Mouse (Mus musculus) urinary bladder, adult 2 months (tissue): ENCODE measurements around the gene Upp2. TPM values are rescaled to one million over a fixed set of nuclear protein-coding genes. Genes with fewer than 3 reads are reported as not detected.

ENCODE experiments used
- DNase-seq: peaks from one replicate; pipeline ENCODE4 v3.0.0; 2022; ENCODE audit warnings: low spot score
- polyA plus RNA-seq: library from polyadenylated mRNA; depleted of rRNA; stranded (reverse); fragments of >200 nt; gene quantifications from 2 replicates; pipeline ENCODE4 v1.2.3, GENCODE M21; 2012

The Upp2 gene
- polyA plus RNA-seq, 1 experiment: 14.9 TPM

DNA sequence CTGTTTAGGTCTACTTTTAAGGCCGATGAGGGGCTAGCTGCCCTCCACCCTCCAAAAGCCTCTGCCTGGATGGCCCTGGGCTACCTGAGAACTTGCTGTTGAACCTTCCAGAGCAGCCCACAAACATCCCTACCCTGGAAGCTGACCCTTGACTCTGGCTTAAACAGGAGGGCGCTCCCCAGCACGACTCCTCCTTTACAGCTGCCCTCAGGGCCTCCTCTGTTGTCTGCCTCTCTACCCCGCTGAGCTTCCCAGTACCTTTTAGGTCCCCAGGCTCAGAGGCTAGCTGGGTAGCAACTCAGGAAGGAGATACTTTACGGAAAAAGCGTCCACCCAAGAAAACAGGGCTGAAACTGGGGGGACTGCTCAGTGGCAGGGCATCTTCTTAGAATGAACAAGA, 15.2 kb upstream of the Upp2 start:
- DNase-seq: no peak

DNA sequence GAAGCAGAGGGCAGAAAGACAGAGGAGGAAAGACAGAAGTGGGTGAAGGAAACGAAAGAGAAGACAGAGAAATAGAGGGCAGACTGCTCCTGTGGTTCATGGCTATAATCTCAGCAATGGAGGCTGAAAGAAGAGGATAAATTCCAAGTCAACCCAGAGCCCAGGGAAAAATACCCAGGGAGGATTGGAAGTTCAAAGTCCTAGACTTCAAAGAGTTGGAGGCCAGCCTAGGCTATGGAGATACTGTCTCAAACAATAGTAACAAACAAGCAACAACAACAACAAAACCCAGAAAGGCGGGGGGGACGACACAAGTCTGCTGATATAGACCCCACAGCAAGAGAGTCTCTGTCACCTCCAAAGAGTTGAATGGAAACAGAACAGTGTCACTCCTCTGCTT, 14.8 kb upstream of the Upp2 start:
- no peak for DNase-seq

DNA sequence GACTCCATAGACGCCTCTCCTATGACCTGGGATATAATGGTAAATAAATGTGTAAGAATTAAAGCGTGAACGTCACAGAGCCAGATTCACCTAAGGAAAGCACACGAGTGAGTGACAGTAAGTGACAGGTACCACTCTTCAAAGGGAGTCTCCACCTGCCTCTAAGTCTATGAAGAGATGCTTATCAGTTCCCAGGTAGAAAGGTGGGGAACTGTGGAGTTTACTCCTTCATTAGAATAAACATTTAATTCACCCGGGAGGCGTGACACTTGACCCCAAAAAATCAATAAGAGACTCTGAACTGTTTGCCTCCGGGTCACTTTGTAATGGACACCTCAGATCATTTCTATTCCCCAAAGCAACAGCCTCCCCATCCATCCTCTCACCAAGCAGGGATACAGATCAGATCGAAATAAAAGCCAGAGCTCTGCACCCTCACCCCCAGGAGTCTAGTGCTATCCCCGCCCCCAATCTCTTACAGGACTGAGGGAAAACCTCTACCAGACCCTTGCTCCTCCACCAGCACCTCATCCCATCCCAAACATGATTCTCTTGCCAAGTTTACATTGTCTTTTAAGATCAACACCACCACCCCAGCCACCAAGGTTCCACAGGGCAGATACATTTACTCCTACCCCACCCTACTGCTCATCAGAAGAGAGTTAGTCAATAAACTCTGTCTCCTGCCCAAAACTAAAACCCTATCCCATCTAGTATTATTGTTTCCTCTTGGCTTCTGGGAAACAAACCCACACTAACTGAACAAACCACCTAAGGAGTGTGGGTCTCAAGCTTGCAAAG, 9.9 kb upstream of the Upp2 start:
- no peak for DNase-seq

DNA sequence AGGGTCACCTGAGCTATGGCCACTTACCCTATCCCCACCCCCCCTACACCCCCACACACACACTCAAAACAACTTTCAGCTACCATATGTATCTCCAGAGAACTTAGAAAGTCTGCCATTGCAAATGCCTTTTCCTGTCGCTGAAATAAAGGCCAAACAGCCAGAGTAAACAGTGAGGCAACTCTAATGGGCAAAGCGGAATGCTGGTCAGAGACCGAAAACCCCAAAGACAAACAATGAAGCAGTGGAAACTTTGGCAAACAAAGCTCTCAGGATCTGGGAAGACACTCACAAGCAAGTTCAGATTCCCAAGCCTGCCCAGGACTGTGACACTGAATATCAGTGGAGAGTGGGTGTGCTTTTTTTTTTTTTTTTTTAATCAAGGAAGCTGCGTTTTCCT, 5.0 kb upstream of the Upp2 start:
- no peak for DNase-seq

DNA sequence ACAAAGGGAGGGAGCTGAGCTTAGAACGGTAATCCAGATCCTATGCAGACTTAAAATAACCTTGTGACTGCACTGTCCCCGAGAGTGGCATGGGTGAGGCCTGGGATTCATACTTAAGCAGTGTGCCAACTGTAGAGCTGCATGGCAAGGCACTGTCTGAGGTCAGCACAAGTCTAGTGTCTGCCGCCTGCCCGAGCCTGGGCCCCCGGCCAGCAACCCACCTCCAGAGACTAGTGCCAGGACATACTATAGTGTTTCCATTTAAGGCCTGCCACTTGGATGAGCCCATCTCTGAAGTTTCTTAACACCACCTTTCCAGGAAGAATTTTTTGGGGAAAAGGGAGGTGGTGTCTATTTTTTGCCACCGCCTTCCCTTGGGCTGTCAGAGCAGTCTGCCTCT, 1.8 kb upstream of the Upp2 start:
- no peak for DNase-seq

DNA sequence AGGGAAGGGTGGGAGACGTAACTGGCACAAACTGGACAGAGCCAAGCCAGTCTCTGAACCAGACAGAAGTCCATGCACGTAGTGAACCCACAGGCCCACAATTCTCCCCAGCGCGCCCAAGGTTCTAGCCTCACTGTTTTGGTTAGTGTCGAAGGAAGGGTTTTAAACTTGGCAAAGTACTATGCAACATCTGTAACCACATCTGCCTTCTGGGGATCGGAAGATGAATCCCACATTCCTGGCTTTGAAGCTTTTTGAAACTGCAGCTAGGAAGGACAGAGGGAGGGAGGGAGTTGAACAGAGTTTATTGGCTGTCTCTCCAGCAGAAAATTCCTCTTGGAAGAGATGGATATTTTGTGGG, 1.1 kb upstream of the Upp2 start:
- DNase-seq: no peak

DNA sequence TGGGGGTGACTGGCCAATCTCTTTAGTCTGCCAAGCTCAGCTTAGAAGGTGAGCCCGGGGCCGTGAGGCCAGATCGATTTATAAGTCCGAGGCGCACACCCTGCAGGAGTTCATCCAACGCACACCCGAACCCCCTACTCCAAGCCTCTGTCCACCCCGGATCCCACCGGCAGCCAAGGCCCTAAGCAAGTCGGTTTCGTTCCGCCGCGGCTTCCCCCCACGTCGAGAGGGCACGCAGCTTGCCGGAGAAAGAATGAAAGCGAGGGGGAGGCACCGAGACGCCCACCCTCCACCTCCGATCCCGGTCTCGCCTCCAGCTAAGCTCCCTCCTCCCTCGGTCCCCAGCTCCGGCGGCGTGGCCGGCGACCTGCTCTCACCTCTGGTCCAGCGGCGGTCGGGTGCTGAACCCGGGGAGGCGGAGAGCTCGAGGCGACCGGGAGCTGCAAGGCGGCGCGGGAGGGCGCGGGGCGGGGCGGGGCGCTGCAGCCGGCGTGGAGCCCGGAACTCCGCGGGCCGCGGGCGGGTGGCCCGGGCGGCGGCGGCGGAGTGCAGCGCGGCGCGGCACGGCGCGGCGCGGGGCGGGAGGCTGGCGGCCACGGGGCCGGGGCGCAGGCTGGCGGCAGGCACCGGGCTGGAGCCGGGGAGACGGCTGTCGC, 560 bp upstream of the Upp2 start:
- DNase-seq: peak; percentile 76

DNA sequence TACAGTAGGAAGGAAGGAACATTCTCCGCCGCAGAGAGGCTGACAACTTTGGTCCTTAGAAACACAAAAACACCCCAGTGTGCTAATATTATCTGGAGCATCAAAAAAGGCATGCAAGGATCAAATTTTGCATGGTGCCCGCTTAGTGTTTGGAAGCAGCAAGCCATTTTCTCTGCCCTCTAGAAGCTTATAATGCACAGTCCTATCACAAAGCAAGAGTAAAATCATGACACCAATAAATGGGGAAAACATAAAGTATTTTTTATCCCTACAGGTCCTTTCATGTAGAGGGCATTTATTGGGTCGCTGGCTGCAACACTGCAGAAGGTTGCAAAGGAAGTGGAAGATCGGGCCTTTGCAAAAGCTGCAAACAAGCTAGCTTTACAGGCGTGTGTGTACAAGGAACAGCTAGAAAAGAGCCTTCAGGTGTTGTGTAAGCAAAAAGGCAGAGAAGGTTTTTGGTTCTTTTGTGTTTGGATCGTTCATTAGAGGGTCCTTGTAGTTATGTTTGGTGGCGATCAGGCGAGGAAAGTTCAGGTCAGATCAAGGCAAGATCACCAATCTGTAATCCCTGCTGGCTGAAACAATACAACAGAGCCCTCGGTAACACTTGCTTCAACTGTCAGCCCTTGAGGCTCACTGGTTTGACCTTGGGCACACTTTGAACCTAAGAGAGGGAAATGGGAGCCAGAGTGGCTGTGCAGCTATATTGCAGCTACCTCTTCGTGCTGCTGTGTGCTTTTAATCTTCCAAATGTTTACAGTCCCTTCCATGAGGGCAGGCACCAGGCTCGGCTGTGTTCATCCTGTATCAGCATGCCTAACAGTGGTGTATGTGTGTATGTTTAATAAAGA, 995 bp downstream of the Upp2 start:
- no peak for DNase-seq

DNA sequence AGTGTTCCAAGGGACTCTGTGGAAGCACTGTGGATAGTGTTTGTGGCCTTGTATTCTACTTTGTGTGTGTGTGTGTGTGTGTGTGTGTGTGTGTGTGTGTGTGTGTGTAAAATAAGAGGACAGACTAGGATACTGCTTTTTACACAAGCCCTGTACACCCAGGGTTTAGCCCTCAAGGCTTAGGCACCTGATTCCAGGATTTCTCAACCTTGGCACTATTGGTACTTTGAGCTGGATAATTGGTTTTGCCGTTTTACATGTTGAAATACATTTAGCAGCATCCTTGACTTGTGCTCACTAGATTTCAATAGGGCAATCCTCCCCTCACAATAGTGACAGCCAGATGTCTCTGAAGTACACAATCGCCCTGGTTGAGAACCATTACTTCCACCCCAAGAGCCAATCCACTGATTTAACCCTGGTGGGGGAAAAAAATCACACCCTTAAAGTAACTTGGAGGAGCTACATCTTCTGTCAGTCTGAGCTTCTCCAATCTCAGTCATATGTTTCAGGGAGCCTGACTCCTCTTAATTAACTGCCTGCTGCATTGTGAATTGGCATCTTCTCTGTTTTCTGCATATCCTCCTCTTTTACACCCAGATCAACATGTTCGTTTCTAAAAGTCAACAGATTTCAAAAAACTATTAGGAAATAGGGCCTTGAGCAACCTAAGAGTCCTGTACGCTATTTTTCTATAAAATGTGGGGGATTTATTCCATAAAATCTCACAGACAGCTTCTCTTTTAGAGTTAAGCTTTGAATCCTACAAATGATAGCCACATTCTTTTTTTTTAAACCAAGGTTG, 1.9 kb downstream of the Upp2 start:
- DNase-seq: no peak

DNA sequence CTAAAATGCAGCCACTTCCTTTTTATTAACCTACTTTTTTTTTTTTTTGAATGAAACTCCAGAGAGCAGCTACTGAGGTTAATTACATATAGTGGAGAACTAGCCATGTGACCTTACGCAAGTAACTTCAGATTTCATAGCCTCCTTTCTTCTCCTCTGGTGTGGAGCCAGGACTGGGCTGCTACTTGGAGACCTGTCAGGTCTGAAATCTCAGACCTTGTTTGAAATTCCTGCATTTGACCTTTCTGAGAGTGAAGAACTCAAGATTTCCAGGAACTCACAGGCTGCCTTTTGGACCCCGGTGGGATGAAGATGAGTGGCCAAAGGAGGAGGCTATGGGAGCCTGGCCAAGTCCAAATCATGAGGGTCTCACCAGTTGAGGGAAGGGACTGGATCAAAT, 7.1 kb downstream of the Upp2 start:
- no peak for DNase-seq

DNA sequence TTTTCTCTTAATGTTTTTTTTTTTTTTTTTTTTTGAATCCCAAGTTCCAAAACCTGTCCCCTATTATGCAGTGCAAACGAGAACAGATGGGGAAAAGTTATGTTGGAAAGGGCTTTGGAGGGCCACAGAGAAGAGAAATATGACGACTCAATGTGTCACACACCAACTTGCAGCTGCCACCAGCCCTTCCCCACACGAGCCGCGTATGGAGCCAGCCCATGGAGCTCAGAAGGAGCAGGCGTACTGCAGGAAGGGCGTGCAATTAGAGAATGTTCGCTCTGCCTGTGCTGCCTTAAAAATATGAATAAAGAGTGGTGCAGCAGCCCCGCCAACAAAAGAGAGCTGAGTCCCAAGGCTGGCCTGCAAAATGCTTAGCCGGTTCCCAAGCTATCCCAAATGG, 19.2 kb downstream of the Upp2 start:
- no peak for DNase-seq

DNA sequence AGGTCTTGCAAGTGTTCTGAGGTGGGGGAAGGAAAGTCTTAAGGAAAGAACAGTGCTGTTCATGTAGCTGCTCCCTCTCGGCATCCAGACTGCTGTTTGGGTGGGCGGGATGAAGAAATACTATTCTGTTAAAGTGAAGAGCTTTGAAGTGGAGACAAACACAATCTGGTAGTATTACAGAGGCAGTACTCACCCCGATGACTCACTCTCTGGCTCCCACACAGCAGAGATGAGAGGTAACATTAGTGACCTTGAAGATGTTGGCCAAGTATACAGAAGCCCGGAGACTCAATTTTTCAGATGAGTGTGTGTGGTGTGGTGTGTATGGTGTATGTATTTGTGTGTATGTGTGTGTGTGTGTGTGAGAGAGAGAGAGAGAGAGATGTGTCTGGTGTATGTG, 22.5 kb downstream of the Upp2 start:
- DNase-seq: no peak

DNA sequence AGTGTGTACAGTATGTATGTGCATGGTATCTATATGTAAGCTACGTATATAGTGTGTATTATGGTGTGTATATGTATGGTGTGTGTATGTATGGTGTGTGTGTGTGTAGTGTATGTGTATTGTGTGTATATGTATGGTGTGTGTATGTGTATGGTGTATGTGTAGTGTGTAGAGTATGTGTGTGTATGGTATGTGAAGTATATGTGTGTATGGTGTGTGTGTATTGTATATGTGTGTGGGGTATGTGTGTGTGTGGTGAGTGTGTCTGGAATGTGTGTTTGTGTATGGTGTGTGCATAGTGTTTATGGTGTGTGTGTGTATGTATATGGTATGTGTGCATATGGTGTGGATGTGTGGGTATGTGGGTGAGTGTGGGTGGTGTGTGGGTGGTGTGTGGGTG, 23.0 kb downstream of the Upp2 start:
- no peak for DNase-seq

DNA sequence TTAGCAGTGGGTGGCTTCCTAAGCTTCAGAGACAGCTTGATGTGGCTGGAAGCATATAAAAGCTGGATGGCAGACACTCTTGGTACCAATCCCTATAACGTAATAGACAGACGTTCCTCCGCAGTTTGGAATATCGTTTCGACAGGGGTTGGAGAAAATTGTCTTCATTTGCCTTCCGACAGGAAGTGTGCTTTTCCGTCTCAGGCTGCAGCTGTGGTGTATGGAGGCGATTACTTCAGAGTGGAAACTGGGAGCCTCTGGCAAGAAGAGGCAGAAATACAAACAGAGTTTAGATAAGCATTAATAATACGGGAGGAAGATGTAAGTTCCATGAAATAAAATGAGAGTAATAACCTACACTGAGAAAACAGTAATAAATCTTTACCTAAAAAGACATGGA, 28.3 kb downstream of the Upp2 start:
- DNase-seq: no peak

DNA sequence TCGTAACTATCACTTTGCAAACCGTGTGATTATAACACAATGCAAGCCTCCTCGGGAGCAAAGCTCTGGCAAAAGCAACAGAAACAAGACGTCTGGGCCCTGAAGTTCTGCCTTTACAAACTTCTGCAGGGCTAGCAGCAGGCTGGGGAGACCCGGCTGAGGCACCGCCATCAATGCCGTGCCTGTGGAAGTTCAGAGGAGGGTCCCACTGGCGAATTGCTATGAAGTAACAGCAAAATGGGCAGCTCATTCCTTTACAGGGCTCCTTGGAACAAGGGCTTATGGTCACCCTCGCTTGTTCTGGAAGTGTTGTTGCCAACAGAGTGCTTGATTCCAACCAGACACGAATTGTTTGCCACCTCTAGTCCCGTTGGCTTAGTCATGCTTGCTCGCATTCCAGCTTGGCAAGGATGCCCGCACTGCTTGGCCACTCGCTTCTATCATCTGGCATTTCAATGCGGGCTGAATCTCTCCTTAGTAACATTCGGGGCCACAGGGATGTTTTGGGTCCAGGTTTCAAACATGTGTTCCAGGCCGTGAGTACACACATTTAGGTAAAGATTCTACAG, 29.8 kb downstream of the Upp2 start:
- DNase-seq: no peak

DNA sequence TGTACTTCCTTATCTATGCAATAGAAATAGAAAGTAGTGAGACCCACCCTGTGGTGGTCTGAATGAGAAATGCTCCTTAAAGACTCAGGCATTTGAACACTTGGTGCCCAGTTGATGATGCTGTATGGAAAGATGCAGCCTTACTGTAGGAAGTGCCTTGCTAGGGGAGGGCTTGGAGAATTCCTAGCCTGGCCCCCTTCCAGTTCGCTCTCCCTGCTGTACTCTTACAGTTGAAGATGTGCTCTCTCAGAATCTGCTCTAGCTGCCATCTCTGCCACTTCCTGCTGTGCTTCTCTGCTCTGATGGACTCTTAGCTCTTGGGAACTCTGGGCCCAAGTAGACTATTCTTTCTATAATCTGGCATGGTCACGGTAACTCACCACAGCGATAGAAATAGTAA, 30.5 kb downstream of the Upp2 start:
- DNase-seq: no peak

DNA sequence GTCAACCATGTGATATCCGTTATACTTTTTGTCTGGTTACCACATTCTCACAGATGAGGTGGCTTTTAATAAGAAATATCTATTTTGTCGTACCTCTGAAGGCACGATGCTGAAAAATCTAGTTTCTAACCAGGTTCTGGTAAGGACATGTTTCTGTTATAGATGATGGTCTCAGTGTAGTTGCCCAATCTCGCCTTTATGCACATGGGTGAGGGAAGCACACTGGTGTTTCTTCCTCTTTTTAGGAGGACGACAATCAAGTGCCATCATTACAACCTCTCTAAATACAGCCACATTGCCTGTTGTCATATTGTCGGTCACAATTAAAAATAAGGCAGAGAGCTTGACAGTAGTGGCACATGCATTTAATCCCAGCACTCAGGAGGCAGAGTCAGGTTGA, 32.5 kb downstream of the Upp2 start:
- no peak for DNase-seq

DNA sequence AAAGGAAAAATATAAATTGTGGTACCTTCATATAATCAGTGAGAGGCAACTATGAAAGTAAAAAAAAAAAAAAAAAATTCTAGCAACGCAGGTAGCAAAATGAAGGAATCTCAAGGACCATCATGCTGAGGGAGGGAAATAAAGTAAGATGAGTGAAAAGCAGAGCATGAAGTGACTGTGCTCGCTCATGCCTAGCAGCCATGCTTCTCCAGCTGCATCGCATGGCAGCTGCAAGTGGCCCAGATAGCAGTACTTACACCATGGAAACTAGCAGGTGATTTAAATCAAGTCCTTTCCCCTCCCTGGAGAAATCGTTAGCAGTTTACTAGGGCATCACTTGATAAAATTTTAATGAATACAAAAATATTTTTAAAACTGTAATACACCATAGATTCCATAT, 34.3 kb downstream of the Upp2 start:
- DNase-seq: no peak

DNA sequence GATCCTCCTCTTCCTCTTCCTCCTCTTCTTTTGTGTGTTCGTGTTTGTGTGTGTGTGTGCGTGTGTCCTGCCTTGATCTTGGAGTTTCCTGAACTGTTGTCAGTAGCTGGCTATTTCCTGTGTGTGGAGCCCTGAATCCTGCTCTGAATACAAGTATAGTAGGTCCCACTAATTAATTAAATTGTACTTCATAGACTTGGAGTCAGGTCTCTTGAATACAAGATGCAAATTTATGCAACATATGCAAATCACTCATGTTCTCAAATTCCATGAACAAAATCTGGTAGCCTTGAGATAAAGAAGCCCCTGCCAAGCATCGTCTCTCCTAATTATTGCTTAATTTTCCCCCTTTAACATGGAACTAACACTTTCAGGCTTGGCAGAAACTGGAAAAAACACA, 36.3 kb downstream of the Upp2 start:
- DNase-seq: no peak

DNA sequence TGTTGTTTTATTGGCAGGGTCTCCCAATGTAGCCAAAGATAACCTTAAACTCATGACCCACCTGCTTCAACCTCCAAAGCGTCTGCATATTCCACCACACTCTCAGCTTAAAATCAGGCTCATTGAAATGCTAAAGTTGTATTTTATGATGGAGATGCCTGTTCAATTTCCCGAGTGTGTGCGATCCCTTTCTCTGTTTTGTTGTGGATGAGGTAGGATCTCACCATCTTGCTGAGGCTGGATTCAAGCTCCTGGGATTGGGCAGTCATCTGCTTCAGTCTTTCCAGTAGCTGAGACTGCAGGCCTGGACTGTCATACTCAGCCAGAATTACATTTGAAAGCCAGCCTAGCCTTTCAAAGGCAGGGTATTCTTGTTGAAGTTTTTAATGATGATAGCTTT, 37.7 kb downstream of the Upp2 start:
- no peak for DNase-seq

DNA sequence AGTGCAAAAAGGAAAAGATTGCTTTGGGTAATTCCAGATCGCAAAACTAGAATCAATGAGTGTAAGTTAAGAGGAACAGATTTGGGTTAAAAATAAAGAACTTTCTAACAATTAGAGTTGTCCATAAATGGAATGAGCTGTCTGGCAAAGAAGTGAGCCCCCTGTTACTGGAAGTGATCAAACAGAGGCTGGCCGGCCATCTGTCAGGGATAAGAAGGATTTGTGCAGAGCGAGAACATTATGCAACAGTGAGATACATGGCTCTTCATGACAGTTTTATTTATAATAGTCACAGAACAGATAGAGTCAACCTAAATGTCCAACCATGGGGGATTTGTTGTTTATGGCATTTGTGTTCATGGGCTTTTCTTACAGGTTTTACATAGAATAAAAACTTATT, 46.6 kb downstream of the Upp2 start:
- DNase-seq: no peak

DNA sequence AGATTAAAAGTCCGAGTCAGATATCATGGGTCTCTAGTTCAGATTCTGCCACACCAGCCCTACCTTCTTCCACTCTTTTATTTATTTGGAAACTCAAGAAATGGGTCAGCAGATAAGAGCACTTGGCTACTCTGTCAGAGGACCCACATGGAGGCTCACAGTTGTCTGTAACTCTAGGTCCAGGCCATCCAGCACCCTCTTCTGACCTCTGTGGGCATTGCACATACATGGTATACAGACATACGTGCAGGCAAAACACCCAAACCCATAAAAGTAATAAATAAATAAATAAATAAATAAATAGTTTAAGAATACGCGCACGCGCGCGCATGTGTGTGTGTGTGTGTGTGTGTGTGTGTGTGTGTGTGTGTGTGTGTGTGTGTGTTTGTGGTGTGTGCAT, 47.8 kb downstream of the Upp2 start:
- DNase-seq: no peak
